Comparison of ENCODE assay signal across 9 mouse cellular contexts in the genomic region with DNA sequence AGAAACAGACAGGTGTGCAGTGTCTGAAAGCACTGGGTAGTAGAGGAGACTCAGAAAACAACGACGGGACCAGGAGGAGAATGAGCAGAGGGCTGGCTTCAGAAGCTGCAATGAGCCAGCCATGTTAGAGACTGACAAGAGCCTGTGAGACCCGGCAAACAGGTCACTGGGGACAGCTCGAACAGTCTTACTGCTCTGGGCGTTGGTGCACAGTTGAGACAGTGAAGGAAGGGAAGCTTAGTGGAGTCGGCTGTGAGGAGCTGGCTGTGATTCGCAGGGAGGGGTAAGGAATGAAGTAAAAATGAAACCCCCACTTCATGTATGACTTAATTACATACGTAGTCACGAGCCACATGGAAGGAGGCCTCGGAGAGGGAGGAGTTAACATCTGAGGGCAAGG. TPM values are rescaled to one million over a fixed set of nuclear protein-coding genes. Genes with fewer than 3 reads are reported as not detected.
A peak's percentile ranks its signal among the peaks of the same experiment; 100 is the strongest.
DNase-seq lines count a peak whose midpoint lies in the region; ATAC-seq lines count a peak whose summit lies in the region.
"Had no signal": no experiment of that assay in that cellular context is flagged by ENCODE, and none has a peak within 500 bp of the region (broad histone marks: within the 10 kb centered on the region; RNA-seq: fewer than 3 reads in every experiment).

No protein-coding gene starts in this region.

- ATAC-seq in kidney, embryonic 14.5 days (ENCODE audit: low FRiP score, low TSS enrichment) = 0 out of 2 replicates have a peak, but pooled peaks have one; percentile 5
- ATAC-seq in limb, embryonic 11.5 days (ENCODE audit: insufficient number of reproducible peaks, low FRiP score, low TSS enrichment, low read depth) = peak; percentile 57; the same call in 1 of the 2 replicates
- no peak for ATAC-seq in neural tube, embryonic 12.5 days (ENCODE audit: low FRiP score, low read depth)
- ATAC-seq in activated CD4-positive, CD25-positive, alpha-beta regulatory T cell, adult 4 months = no peak

- H3K27ac ChIP-seq in kidney, embryonic 14.5 days (ENCODE audit: low read depth, low read length) = peak overlapping the region; percentile 65; the same call in 1 of the 2 replicates
- no peak overlapping the region for H3K27ac ChIP-seq in limb, embryonic 11.5 days (replicated peaks; ENCODE audit: low read depth, low read length)
- H3K27ac ChIP-seq in neural tube, embryonic 12.5 days = no peak overlapping the region

- H3K4me1 ChIP-seq in kidney, embryonic 14.5 days (ENCODE audit: control insufficient read depth, insufficient read depth, low read length) = peaks cover 6% of the 10 kb centered on the region; the same call in 1 of the 2 replicates
- peaks cover 6% of the 10 kb centered on the region; the same call in 1 of the 2 replicates for H3K4me1 ChIP-seq in limb, embryonic 11.5 days (ENCODE audit: control insufficient read depth, insufficient read depth, low read length)
- H3K4me1 ChIP-seq in neural tube, embryonic 12.5 days = peaks cover 27% of the 10 kb centered on the region

- H3K27me3 ChIP-seq in kidney, embryonic 14.5 days (ENCODE audit: control insufficient read depth, insufficient read depth, low read length) = no peaks in the 10 kb centered on the region
- H3K27me3 ChIP-seq in limb, embryonic 11.5 days (ENCODE audit: control insufficient read depth, insufficient read depth, low read length) = no peaks in the 10 kb centered on the region
- H3K27me3 ChIP-seq in neural tube, embryonic 12.5 days (replicated peaks) = no peaks in the 10 kb centered on the region
- H3K27me3 ChIP-seq: CH12.LX had no signal

- no peaks in the 10 kb centered on the region for H3K36me3 ChIP-seq in kidney, embryonic 14.5 days (ENCODE audit: control insufficient read depth, insufficient read depth, low read length)
- no peaks in the 10 kb centered on the region for H3K36me3 ChIP-seq in limb, embryonic 11.5 days (ENCODE audit: control insufficient read depth, insufficient read depth, low read length)
- H3K36me3 ChIP-seq in neural tube, embryonic 12.5 days = no peaks in the 10 kb centered on the region

- H3K9me3 ChIP-seq in kidney, embryonic 14.5 days (ENCODE audit: control insufficient read depth, low read length) = no peaks in the 10 kb centered on the region
- no peaks in the 10 kb centered on the region for H3K9me3 ChIP-seq in limb, embryonic 11.5 days (ENCODE audit: control insufficient read depth, low read length)
- H3K9me3 ChIP-seq in neural tube, embryonic 12.5 days = no peaks in the 10 kb centered on the region

- peak overlapping the region; percentile 49 for H3K4me2 ChIP-seq in kidney, embryonic 14.5 days (replicated peaks; ENCODE audit: low read depth, low read length)
- peak overlapping the region; percentile 20; the same call in 1 of the 2 replicates for H3K4me2 ChIP-seq in limb, embryonic 11.5 days (ENCODE audit: low read depth, severe bottlenecking)
- peak overlapping the region; percentile 44 for H3K4me2 ChIP-seq in neural tube, embryonic 12.5 days (replicated peaks)

- WGBS in kidney, embryonic 14.5 days = 9% methylated on average over 10 of the region's 10 CpGs
- WGBS in limb, embryonic 11.5 days = 4% methylated on average over 10 of the region's 10 CpGs
- 14% methylated on average over 10 of the region's 10 CpGs for WGBS in neural tube, embryonic 12.5 days

- H3K4me3 ChIP-seq in kidney, embryonic 14.5 days (ENCODE audit: low read length) = peak overlapping the region; percentile 13
- H3K4me3 ChIP-seq in limb, embryonic 11.5 days (ENCODE audit: low read depth, low read length) = no peak overlapping the region
- no peak overlapping the region for H3K4me3 ChIP-seq in neural tube, embryonic 12.5 days

- H3K9ac ChIP-seq in kidney, embryonic 14.5 days (ENCODE audit: low read depth, low read length) = 0 out of 2 replicates have a peak overlapping the region, but pooled peaks have one; percentile 19
- H3K9ac ChIP-seq in limb, embryonic 11.5 days (ENCODE audit: low read length) = no peak overlapping the region
- H3K9ac ChIP-seq in neural tube, embryonic 12.5 days = no peak overlapping the region

- no peak for DNase-seq in kidney, postnatal 4 days
- peak; percentile 43 to 56 for DNase-seq in heart, adult 9 months (ENCODE audit: low spot score in 2 of 2)
- peak; percentile 34 for DNase-seq in limb, embryonic 11.5 days (ENCODE audit: low spot score)
- DNase-seq in frontal cortex, postnatal 10 days (ENCODE audit: low spot score in 2 of 2) = no peak
- no peak for DNase-seq in urinary bladder, postnatal 36 days (ENCODE audit: low spot score in 2 of 2)

RNA-seq across cellular contexts. Expression of a gene that starts 8.8 kb away (rescaled TPM):
- 13.3 and 17.7 TPM in 2 replicates for polyA plus RNA-seq in kidney, embryonic 14.5 days (2014; fragmentation: Nextera tagmentation; extraction: Ambion mirVana)
- 6.4 and 8.6 TPM in 2 replicates for polyA plus RNA-seq in limb, embryonic 11.5 days (2014; fragmentation: Nextera tagmentation; extraction: Ambion mirVana)
- 7.4 and 9.0 TPM in 2 replicates for polyA plus RNA-seq in neural tube, embryonic 12.5 days (2016; fragmentation: Nextera tagmentation; extraction: Ambion mirVana)
- polyA plus RNA-seq in activated CD4-positive, CD25-positive, alpha-beta regulatory T cell, adult 4 months (2017; shearing (Covaris generic)) = 1 to 10 TPM; 3.9 to 5.5 TPM

RNA-seq across cellular contexts. Expression of a gene that starts 37.1 kb away (rescaled TPM):
- polyA plus RNA-seq in kidney, embryonic 14.5 days (2014; fragmentation: Nextera tagmentation; extraction: Ambion mirVana) = 9.3 and 11.3 TPM in 2 replicates
- 7.0 and 8.0 TPM in 2 replicates for polyA plus RNA-seq in limb, embryonic 11.5 days (2014; fragmentation: Nextera tagmentation; extraction: Ambion mirVana)
- 31.8 and 32.3 TPM in 2 replicates for polyA plus RNA-seq in neural tube, embryonic 12.5 days (2016; fragmentation: Nextera tagmentation; extraction: Ambion mirVana)
- under 1 TPM in 1 of 2 experiments, not detected in 1; 0.19 TPM for polyA plus RNA-seq in activated CD4-positive, CD25-positive, alpha-beta regulatory T cell, adult 4 months (2017; shearing (Covaris generic))

RNA-seq across cellular contexts. Expression of a gene that starts 57.0 kb away (rescaled TPM):
- polyA plus RNA-seq in kidney, embryonic 14.5 days (2014; fragmentation: Nextera tagmentation; extraction: Ambion mirVana) = 0.79 and 1.6 TPM in 2 replicates
- 0.84 and 1.3 TPM in 2 replicates for polyA plus RNA-seq in limb, embryonic 11.5 days (2014; fragmentation: Nextera tagmentation; extraction: Ambion mirVana)
- 1.3 and 1.4 TPM in 2 replicates for polyA plus RNA-seq in neural tube, embryonic 12.5 days (2016; fragmentation: Nextera tagmentation; extraction: Ambion mirVana)
- under 1 TPM; 0.78 to 0.90 TPM for polyA plus RNA-seq in activated CD4-positive, CD25-positive, alpha-beta regulatory T cell, adult 4 months (2017; shearing (Covaris generic))

Comparison
In these comparisons a context has a peak if more than half of its experiments do, and no peak if none do; other contexts are left out.
1. ATAC-seq: peak in kidney, embryonic 14.5 days (single experiment) and limb, embryonic 11.5 days (single experiment); none in neural tube, embryonic 12.5 days (single experiment) and activated CD4-positive, CD25-positive, alpha-beta regulatory T cell, adult 4 months (single experiment).
2. DNase-seq: peak in heart, adult 9 months (2 of 2) and limb, embryonic 11.5 days (single experiment); none in kidney, postnatal 4 days (0 of 2), frontal cortex, postnatal 10 days (0 of 2) and urinary bladder, postnatal 36 days (0 of 2).
3. Peak in every context shown above with its lines, with median percentiles within 50 percentile points of each other: H3K4me2 ChIP-seq.